Mouse (Mus musculus) lung, embryonic 15.5 days (tissue): ENCODE measurements around the gene Pdzrn3. TPM values are rescaled to one million over a fixed set of nuclear protein-coding genes. Genes with fewer than 3 reads are reported as not detected.

Experiments used
- ATAC-seq: fragments of 200-750 bp; cut with Nextera tagmentation; 2 replicates; pipeline ENCODE4 v1.8.0; 2017; ENCODE audit warnings: moderate number of reproducible peaks, borderline replicate concordance; ENCODE audit not compliant: low FRiP score, low TSS enrichment; ENCODE audit errors: extremely low read depth
- H3K27ac ChIP-seq: fragments of 300-500 bp; sonication (generic); 2 replicates; pipeline ENCODE4 v1.5.1; 2015; ENCODE audit warnings: moderate library complexity, mild to moderate bottlenecking, inconsistent platforms
- H3K27me3 ChIP-seq: fragments of 300-500 bp; sonication (generic); 2 replicates; pipeline ENCODE4 v1.6.1; 2015; ENCODE audit warnings: inconsistent platforms
- H3K36me3 ChIP-seq: fragments of 300-500 bp; sonication (generic); 2 replicates; pipeline ENCODE4 v1.6.1; 2015; ENCODE audit warnings: inconsistent platforms
- H3K4me1 ChIP-seq: fragments of 300-500 bp; sonication (generic); 2 replicates; pipeline ENCODE4 v1.6.1; 2015; ENCODE audit warnings: inconsistent platforms
- H3K4me2 ChIP-seq: fragments of 300-500 bp; sonication (generic); 2 replicates; pipeline ENCODE4 v1.6.1; 2015; ENCODE audit warnings: inconsistent platforms, mild to moderate bottlenecking, moderate library complexity
- H3K4me3 ChIP-seq: fragments of 300-500 bp; sonication (generic); 2 replicates; pipeline ENCODE4 v1.5.1; 2015; ENCODE audit warnings: mild to moderate bottlenecking, inconsistent platforms
- H3K9ac ChIP-seq: fragments of 300-500 bp; sonication (generic); 2 replicates; pipeline ENCODE4 v1.6.1; 2015; ENCODE audit warnings: inconsistent platforms
- H3K9me3 ChIP-seq: fragments of 300-500 bp; sonication (generic); 2 replicates; pipeline ENCODE4 v1.6.1; 2016; ENCODE audit warnings: inconsistent platforms
- WGBS: fragments of 180-500 bp; shearing (Covaris S2); methylation state at CpG from one replicate; pipeline ENCODE4 v1.1.7; 2015; 5-methylcytosine and 5-hydroxymethylcytosine counted together
- polyA plus RNA-seq: library from polyadenylated mRNA; unstranded; fragments of >200 nt; fragmentation: Nextera tagmentation; extraction: Ambion mirVana; gene quantifications from 2 replicates; pipeline ENCODE4 v1.2.1, GENCODE M21; 2015

Gene Pdzrn3
- polyA plus RNA-seq, 1 experiment from 2014 or later = 11.0 TPM

- no peak overlapping the region for H3K9ac ChIP-seq
- H3K36me3 ChIP-seq = no peaks in the 10 kb centered on the region
- H3K4me3 ChIP-seq = no peak overlapping the region
- H3K27ac ChIP-seq = no peak overlapping the region
- 74% methylated on average over 5 of the region's 5 CpGs for WGBS
- ATAC-seq = no peak
- H3K4me2 ChIP-seq = no peak overlapping the region
- H3K4me1 ChIP-seq = peaks cover 75% of the 10 kb centered on the region
- H3K9me3 ChIP-seq = no peaks in the 10 kb centered on the region
- no peaks in the 10 kb centered on the region for H3K27me3 ChIP-seq
Measured at GRCm38 (mm10) chr6:101363904-101364303, 13.8 kb downstream of the Pdzrn3 start.

- Histone ChIP-seq H3K9ac (no peak overlapping the region), H3K27ac (peak overlapping the region; percentile 39), H3K4me1 (peaks cover 72% of the 10 kb centered on the region), H3K36me3 (no peaks in the 10 kb centered on the region), H3K4me3 (no peak overlapping the region), H3K4me2 (no peak overlapping the region), H3K9me3 (no peaks in the 10 kb centered on the region), H3K27me3 (no peaks in the 10 kb centered on the region)
- no peak for ATAC-seq
- WGBS = 41% methylated on average over 5 of the region's 5 CpGs
Measured at GRCm38 (mm10) chr6:101362728-101363127, 15.0 kb downstream of the Pdzrn3 start.

- no peak for ATAC-seq
- peak overlapping the region; percentile 39 for H3K27ac ChIP-seq
- H3K4me1 ChIP-seq = peaks cover 70% of the 10 kb centered on the region
- 34% methylated on average over 4 of the region's 4 CpGs for WGBS
- H3K4me2 ChIP-seq = no peak overlapping the region
- H3K9me3 ChIP-seq = no peaks in the 10 kb centered on the region
- H3K4me3 ChIP-seq = no peak overlapping the region
- no peaks in the 10 kb centered on the region for H3K27me3 ChIP-seq
- H3K36me3 ChIP-seq = no peaks in the 10 kb centered on the region
- H3K9ac ChIP-seq = no peak overlapping the region
Measured at GRCm38 (mm10) chr6:101362268-101362667, 15.4 kb downstream of the Pdzrn3 start.

GRCm38 (mm10) chr6:101360211-101360737 lies 17.4 kb downstream of the Pdzrn3 start:
- H3K4me2 ChIP-seq = no peak overlapping the region
- H3K4me1 ChIP-seq = peaks cover 63% of the 10 kb centered on the region
- peak; percentile 87 for ATAC-seq
- no peaks in the 10 kb centered on the region for H3K9me3 ChIP-seq
- no peaks in the 10 kb centered on the region for H3K36me3 ChIP-seq
- H3K27ac ChIP-seq = peak overlapping the region; percentile 72
- no peaks in the 10 kb centered on the region for H3K27me3 ChIP-seq
- whole genome bisulfite sequencing = 31% methylated on average over 12 of the region's 12 CpGs
- no peak overlapping the region for H3K9ac ChIP-seq
- H3K4me3 ChIP-seq = no peak overlapping the region

GRCm38 (mm10) chr6:101359646-101360045 lies 18.1 kb downstream of the Pdzrn3 start:
- Histone ChIP-seq H3K27me3 (no peaks in the 10 kb centered on the region), H3K9me3 (no peaks in the 10 kb centered on the region), H3K4me2 (no peak overlapping the region), H3K27ac (peak overlapping the region; percentile 72), H3K36me3 (no peaks in the 10 kb centered on the region), H3K4me3 (no peak overlapping the region), H3K9ac (no peak overlapping the region), H3K4me1 (peaks cover 66% of the 10 kb centered on the region)
- ATAC-seq = peak; percentile 19; the same call in 1 of the 2 replicates
- WGBS = 39% methylated on average over 4 of the region's 4 CpGs

GRCm38 (mm10) chr6:101354887-101355286 lies 22.8 kb downstream of the Pdzrn3 start:
- Histone ChIP-seq H3K27ac (peak overlapping the region; percentile 57; the same call in 1 of the 2 replicates), H3K4me1 (peaks cover 68% of the 10 kb centered on the region), H3K4me2 (no peak overlapping the region), H3K36me3 (no peaks in the 10 kb centered on the region), H3K9me3 (no peaks in the 10 kb centered on the region), H3K4me3 (no peak overlapping the region), H3K9ac (no peak overlapping the region), H3K27me3 (no peaks in the 10 kb centered on the region)
- no peak for ATAC-seq
- WGBS = 33% methylated on average over 1 of the region's 1 CpGs

GRCm38 (mm10) chr6:101354230-101354881 lies 23.3 kb downstream of the Pdzrn3 start:
- 36% methylated on average over 8 of the region's 8 CpGs for WGBS
- Histone ChIP-seq H3K27me3 (no peaks in the 10 kb centered on the region), H3K4me3 (no peak overlapping the region), H3K9me3 (no peaks in the 10 kb centered on the region), H3K27ac (peak overlapping the region; percentile 57; the same call in 1 of the 2 replicates), H3K4me2 (no peak overlapping the region), H3K9ac (no peak overlapping the region), H3K36me3 (no peaks in the 10 kb centered on the region), H3K4me1 (peaks cover 62% of the 10 kb centered on the region)
- no peak for ATAC-seq

GRCm38 (mm10) chr6:101353701-101354100 lies 24.0 kb downstream of the Pdzrn3 start:
- 61% methylated on average over 7 of the region's 7 CpGs for WGBS
- no peak overlapping the region for H3K4me3 ChIP-seq
- H3K9me3 ChIP-seq = no peaks in the 10 kb centered on the region
- no peaks in the 10 kb centered on the region for H3K36me3 ChIP-seq
- no peak for ATAC-seq
- no peak overlapping the region for H3K4me2 ChIP-seq
- H3K4me1 ChIP-seq = peaks cover 56% of the 10 kb centered on the region
- H3K27ac ChIP-seq = peak overlapping the region; percentile 44
- H3K27me3 ChIP-seq = no peaks in the 10 kb centered on the region
- H3K9ac ChIP-seq = no peak overlapping the region

- Histone ChIP-seq H3K4me1 (peaks cover 55% of the 10 kb centered on the region), H3K27ac (peak overlapping the region; percentile 68), H3K4me2 (no peak overlapping the region), H3K27me3 (no peaks in the 10 kb centered on the region), H3K9me3 (no peaks in the 10 kb centered on the region), H3K4me3 (no peak overlapping the region), H3K9ac (no peak overlapping the region), H3K36me3 (no peaks in the 10 kb centered on the region)
- WGBS = 36% methylated on average over 10 of the region's 10 CpGs
- peak; percentile 73; the same call in 1 of the 2 replicates for ATAC-seq
Measured at GRCm38 (mm10) chr6:101352626-101353025, 25.1 kb downstream of the Pdzrn3 start.

GRCm38 (mm10) chr6:101351100-101351499 lies 26.6 kb downstream of the Pdzrn3 start:
- peak; percentile 32 for ATAC-seq
- Histone ChIP-seq H3K27me3 (no peaks in the 10 kb centered on the region), H3K4me3 (no peak overlapping the region), H3K4me2 (no peak overlapping the region), H3K9ac (no peak overlapping the region), H3K36me3 (no peaks in the 10 kb centered on the region), H3K27ac (peak overlapping the region; percentile 68; the same call in 1 of the 2 replicates), H3K4me1 (peaks cover 51% of the 10 kb centered on the region), H3K9me3 (no peaks in the 10 kb centered on the region)
- WGBS = 23% methylated on average over 1 of the region's 1 CpGs

- peak overlapping the region; percentile 68 for H3K27ac ChIP-seq
- H3K4me1 ChIP-seq = peaks cover 51% of the 10 kb centered on the region
- H3K4me3 ChIP-seq = no peak overlapping the region
- no peak for ATAC-seq
- H3K4me2 ChIP-seq = 0 out of 2 replicates have a peak overlapping the region, but pooled peaks have one; percentile 19
- 11% methylated on average over 7 of the region's 7 CpGs for WGBS
- H3K9ac ChIP-seq = no peak overlapping the region
- H3K36me3 ChIP-seq = no peaks in the 10 kb centered on the region
- H3K27me3 ChIP-seq = no peaks in the 10 kb centered on the region
- H3K9me3 ChIP-seq = no peaks in the 10 kb centered on the region
Measured at GRCm38 (mm10) chr6:101350414-101350973, 27.2 kb downstream of the Pdzrn3 start.

- no peaks in the 10 kb centered on the region for H3K27me3 ChIP-seq
- H3K36me3 ChIP-seq = no peaks in the 10 kb centered on the region
- H3K4me1 ChIP-seq = peaks cover 43% of the 10 kb centered on the region
- no peak overlapping the region for H3K4me3 ChIP-seq
- ATAC-seq = no peak
- 72% methylated on average over 5 of the region's 5 CpGs for WGBS
- H3K9me3 ChIP-seq = no peaks in the 10 kb centered on the region
- no peak overlapping the region for H3K4me2 ChIP-seq
- no peak overlapping the region for H3K27ac ChIP-seq
- no peak overlapping the region for H3K9ac ChIP-seq
Measured at GRCm38 (mm10) chr6:101348496-101348895, 29.2 kb downstream of the Pdzrn3 start.
